Mouse (Mus musculus): ENCODE measurements around the gene Rnft1. TPM values are rescaled to one million over a fixed set of nuclear protein-coding genes. Genes with fewer than 3 reads are reported as not detected.
A peak's percentile ranks its signal among the peaks of the same experiment; 100 is the strongest.

Gene Rnft1
- polyA plus RNA-seq, 1 experiment from 2014 or later = 38.6 TPM

DNA sequence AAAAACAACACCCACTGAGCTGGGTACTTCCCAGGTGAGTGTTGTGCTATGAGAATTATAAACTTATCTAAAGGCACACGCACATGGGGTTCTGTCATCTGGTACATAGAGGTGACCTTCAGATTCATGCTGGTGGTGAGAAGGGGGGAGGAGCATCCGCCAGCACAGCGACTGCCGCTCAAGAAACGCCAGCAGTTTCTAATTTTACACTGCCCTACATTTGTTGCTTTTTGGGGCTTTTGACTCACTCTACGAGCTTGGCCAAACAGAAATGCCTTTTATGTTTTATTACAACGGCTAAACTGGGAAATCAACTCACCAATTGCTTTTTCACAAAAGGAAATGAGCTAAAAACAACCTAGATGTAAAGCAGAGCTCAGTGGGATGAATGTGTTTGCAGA is 11.7 kb upstream of the Rnft1 start:
- H3K4me2 ChIP-seq = peak overlapping the region; percentile 52
- ATAC-seq (ENCODE audit: insufficient number of reproducible peaks, insufficient read depth, low FRiP score, low TSS enrichment, low read depth) = no peak
- no peaks in the 10 kb centered on the region for H3K9me3 ChIP-seq
- WGBS = 11% methylated on average over 7 of the region's 7 CpGs
- H3K4me3 ChIP-seq = peak overlapping the region; percentile 14
- no peaks in the 10 kb centered on the region for H3K27me3 ChIP-seq
- H3K9ac ChIP-seq = 0 out of 2 replicates have a peak overlapping the region, but pooled peaks have one; percentile 36
- peaks cover 15% of the 10 kb centered on the region; the same call in 1 of the 2 replicates for H3K4me1 ChIP-seq
- H3K36me3 ChIP-seq = no peaks in the 10 kb centered on the region
- peak overlapping the region; percentile 76 for H3K27ac ChIP-seq

DNA sequence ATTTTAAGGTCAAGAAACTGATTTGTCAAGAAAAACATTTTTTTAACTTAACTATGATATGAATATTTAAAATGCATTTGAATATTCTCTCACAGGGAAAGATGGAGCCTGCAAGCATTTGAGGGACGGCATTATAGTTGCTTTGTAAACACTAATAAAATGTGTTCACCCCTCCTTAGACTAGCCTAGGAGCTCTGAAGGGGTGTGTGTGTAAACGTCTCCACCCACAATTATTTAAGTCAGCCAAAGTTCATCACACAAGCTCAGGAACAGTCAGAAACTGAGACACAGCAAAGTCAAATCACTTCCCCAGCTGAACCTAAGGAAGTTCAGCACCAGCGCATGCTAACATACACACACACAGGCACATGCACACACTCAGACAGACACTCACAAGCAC is 10.9 kb upstream of the Rnft1 start:
- no peak overlapping the region for H3K9ac ChIP-seq
- H3K4me1 ChIP-seq = peaks cover 15% of the 10 kb centered on the region; the same call in 1 of the 2 replicates
- H3K27me3 ChIP-seq = no peaks in the 10 kb centered on the region
- H3K36me3 ChIP-seq = no peaks in the 10 kb centered on the region
- H3K4me2 ChIP-seq = peak overlapping the region; percentile 52
- H3K4me3 ChIP-seq = peak overlapping the region; percentile 14; the same call in 1 of the 2 replicates
- ATAC-seq (ENCODE audit: insufficient number of reproducible peaks, insufficient read depth, low FRiP score, low TSS enrichment, low read depth) = no peak
- H3K9me3 ChIP-seq = no peaks in the 10 kb centered on the region
- peak overlapping the region; percentile 76; the same call in 1 of the 2 replicates for H3K27ac ChIP-seq
- 38% methylated on average over 3 of the region's 3 CpGs for WGBS

DNA sequence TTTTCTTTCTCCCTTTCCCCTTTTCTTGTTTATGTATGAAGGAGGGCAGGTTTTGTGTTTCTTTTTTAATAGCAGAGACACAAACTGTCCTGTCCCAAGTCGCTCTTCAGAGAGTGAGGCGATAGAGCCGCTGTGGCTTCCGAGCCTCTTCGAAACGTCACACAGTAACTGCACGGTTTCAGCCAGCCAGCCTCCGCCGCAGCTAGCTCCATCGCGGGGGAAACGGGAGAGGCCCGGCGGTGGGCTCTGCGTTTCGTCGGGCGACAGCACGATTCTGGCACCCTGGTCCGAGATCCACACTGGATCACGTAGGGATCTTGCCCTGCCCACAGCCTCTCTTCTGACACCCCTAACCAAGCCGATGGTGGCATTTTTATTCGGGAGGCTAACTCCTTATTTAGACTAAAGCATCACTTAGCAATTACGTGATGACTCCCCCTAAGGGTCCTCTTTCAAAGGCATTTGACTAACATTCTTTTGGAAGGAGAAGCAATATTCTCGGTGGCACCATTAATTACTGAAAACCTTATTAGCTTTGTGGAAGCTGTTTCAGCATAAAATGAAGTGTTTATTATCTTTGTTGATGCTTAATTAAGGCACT is 553 bp downstream of the Rnft1 start:
- peak overlapping the region; percentile 72 for H3K4me2 ChIP-seq
- WGBS = under 1% methylated on average over 25 of the region's 25 CpGs
- H3K4me3 ChIP-seq = peak overlapping the region; percentile 73
- peaks cover 12% of the 10 kb centered on the region for H3K36me3 ChIP-seq
- H3K27ac ChIP-seq = peak overlapping the region; percentile 88
- peaks cover 9% of the 10 kb centered on the region for H3K4me1 ChIP-seq
- no peaks in the 10 kb centered on the region for H3K27me3 ChIP-seq
- no peaks in the 10 kb centered on the region for H3K9me3 ChIP-seq
- peak overlapping the region; percentile 87 for H3K9ac ChIP-seq
- no peak for ATAC-seq (ENCODE audit: insufficient number of reproducible peaks, insufficient read depth, low FRiP score, low TSS enrichment, low read depth)

DNA sequence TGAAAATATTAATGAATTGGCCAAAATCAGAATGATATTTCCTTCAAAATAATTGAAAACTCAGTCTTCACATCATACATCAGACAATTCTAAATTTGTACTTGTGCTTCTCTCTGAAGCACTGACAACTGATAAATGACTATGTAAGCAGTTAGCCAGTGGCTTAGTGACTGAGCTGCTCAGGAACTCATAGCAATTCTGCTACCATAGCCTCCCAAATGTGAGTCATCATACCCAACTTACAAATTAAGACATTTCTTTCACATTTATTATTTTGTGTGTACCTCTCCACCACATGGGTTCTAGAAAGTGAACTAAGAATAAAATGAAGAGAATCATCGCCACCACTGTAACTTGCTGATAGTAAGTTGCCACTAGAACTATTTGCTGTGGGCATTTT is 6.3 kb downstream of the Rnft1 start:
- Histone ChIP-seq H3K36me3 (peaks cover 39% of the 10 kb centered on the region), H3K9me3 (no peaks in the 10 kb centered on the region), H3K4me1 (peaks cover 5% of the 10 kb centered on the region), H3K4me2 (no peak overlapping the region), H3K27ac (no peak overlapping the region), H3K4me3 (no peak overlapping the region), H3K9ac (no peak overlapping the region), H3K27me3 (no peaks in the 10 kb centered on the region)
- no peak for ATAC-seq (ENCODE audit: insufficient number of reproducible peaks, insufficient read depth, low FRiP score, low TSS enrichment, low read depth)
- WGBS = 92% methylated on average over 1 of the region's 1 CpGs

DNA sequence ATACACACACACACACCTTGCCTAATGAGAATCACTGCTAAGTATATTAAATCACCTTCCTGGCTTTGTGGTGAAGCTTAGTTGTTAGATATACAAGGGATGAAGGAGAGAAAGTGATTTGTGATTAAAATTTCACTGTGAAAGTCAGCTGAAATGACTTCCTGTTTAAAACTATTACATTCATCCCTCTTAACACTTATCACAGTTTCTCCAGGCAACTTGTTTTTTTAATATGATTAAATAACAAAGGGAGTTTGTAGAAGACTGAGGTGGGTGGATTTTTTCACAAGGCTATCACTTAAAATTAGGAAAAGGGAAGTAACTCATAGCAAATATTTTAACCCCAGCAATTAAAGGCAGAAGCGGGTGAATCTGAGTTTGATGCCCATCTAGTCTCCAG is 12.9 kb downstream of the Rnft1 start:
- H3K4me2 ChIP-seq = no peak overlapping the region
- H3K4me1 ChIP-seq = no peaks in the 10 kb centered on the region
- peaks cover 35% of the 10 kb centered on the region for H3K36me3 ChIP-seq
- no peak overlapping the region for H3K4me3 ChIP-seq
- no peaks in the 10 kb centered on the region for H3K27me3 ChIP-seq
- ATAC-seq (ENCODE audit: insufficient number of reproducible peaks, insufficient read depth, low FRiP score, low TSS enrichment, low read depth) = no peak
- H3K9me3 ChIP-seq = no peaks in the 10 kb centered on the region
- no peak overlapping the region for H3K9ac ChIP-seq
- whole genome bisulfite sequencing = 86% methylated on average over 1 of the region's 1 CpGs
- no peak overlapping the region for H3K27ac ChIP-seq

DNA sequence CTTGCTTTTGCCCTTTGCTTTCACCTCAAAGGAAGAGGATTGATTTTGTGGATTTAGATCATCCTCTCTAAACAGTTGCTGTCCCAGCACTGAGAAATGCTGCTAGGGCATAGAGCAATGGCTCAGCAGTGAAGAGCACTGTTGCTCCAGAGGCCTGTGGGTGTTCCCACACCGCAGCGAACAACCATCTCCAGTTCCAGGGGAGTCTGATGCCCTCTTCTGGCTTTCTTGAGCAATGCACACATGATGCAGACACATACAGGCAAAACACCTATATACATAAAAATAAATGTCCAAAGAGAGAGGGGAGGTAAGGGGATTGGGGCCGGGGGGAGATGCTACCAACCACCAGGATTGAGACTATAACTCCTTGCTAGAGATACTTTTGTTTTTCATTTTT is 13.5 kb downstream of the Rnft1 start:
- Histone ChIP-seq H3K4me1 (no peaks in the 10 kb centered on the region), H3K4me2 (no peak overlapping the region), H3K36me3 (peaks cover 34% of the 10 kb centered on the region), H3K27me3 (no peaks in the 10 kb centered on the region), H3K4me3 (no peak overlapping the region), H3K9ac (no peak overlapping the region), H3K27ac (no peak overlapping the region), H3K9me3 (no peaks in the 10 kb centered on the region)
- 73% methylated on average over 3 of the region's 3 CpGs for WGBS
- no peak for ATAC-seq (ENCODE audit: insufficient number of reproducible peaks, insufficient read depth, low FRiP score, low TSS enrichment, low read depth)

DNA sequence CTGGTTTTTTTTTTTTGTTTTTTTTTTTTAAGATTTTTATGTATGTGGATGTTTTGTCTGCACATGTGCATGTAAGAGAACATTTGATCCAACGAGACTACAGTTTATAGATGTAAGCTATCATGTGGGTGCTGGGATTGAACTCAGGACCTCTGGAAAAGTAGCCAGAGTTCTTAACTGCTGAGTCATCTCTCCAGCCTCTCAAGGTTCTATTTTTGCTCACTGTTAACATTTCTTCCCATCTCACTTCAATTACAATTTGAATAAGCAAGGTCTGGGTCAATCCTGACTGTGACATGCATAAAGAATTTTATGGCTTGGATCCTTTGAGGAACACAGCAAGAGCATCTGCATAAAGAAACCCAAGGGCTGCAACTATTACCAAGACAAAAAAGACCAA is 16.3 kb downstream of the Rnft1 start:
- H3K9ac ChIP-seq = no peak overlapping the region
- no peaks in the 10 kb centered on the region for H3K27me3 ChIP-seq
- H3K4me2 ChIP-seq = no peak overlapping the region
- H3K9me3 ChIP-seq = no peaks in the 10 kb centered on the region
- no peaks in the 10 kb centered on the region for H3K4me1 ChIP-seq
- no peak overlapping the region for H3K27ac ChIP-seq
- ATAC-seq (ENCODE audit: insufficient number of reproducible peaks, insufficient read depth, low FRiP score, low TSS enrichment, low read depth) = no peak
- peaks cover 52% of the 10 kb centered on the region for H3K36me3 ChIP-seq
- 84% methylated on average over 1 of the region's 1 CpGs for WGBS
- H3K4me3 ChIP-seq = no peak overlapping the region

DNA sequence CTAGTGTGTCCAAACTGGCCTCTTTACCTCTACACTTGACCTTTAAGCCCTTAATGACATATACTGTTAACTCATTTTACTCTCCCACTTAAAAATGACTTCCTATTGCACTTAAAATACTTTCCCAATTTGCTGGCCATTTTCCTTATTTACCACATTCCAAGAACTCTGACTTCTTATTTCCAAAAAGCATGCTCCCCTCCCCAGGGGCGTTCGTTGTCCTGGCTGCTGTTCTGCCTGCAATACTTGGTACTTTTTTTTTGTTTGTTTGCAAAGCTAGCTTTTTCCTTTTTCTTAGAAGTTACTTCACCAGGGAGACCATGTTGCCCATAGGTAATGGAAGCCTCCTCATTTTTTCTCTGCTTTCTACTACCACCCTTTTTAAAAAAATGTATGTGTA is 18.7 kb downstream of the Rnft1 start:
- Histone ChIP-seq H3K4me1 (no peaks in the 10 kb centered on the region), H3K36me3 (peaks cover 55% of the 10 kb centered on the region), H3K27ac (no peak overlapping the region), H3K27me3 (no peaks in the 10 kb centered on the region), H3K4me2 (no peak overlapping the region), H3K4me3 (no peak overlapping the region), H3K9me3 (no peaks in the 10 kb centered on the region), H3K9ac (no peak overlapping the region)
- WGBS = 92% methylated on average over 2 of the region's 2 CpGs
- no peak for ATAC-seq (ENCODE audit: insufficient number of reproducible peaks, insufficient read depth, low FRiP score, low TSS enrichment, low read depth)

DNA sequence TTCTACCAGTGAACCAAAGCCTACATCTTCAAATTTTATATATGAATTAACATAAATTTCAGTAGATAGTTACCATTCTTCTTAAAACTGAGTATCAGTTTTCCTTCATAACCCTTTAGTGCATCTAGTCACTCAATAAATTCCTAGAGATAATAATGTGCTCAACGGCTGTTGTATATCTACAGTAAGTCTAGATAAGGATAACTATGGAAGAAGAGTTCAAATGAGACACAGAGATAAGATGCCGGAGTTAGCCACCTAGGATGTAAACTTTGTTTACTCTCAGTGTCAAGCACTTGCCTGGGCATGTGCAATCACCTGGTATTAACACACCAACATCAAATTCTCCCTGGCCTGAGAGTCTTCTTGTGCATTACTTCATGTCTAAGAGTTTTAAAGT is 22.9 kb downstream of the Rnft1 start:
- Histone ChIP-seq H3K4me2 (no peak overlapping the region), H3K36me3 (peaks cover 82% of the 10 kb centered on the region), H3K9ac (no peak overlapping the region), H3K9me3 (no peaks in the 10 kb centered on the region), H3K4me3 (no peak overlapping the region), H3K27me3 (no peaks in the 10 kb centered on the region), H3K4me1 (no peaks in the 10 kb centered on the region), H3K27ac (no peak overlapping the region)
- no peak for ATAC-seq (ENCODE audit: insufficient number of reproducible peaks, insufficient read depth, low FRiP score, low TSS enrichment, low read depth)
- WGBS = 89% methylated on average over 2 of the region's 2 CpGs

DNA sequence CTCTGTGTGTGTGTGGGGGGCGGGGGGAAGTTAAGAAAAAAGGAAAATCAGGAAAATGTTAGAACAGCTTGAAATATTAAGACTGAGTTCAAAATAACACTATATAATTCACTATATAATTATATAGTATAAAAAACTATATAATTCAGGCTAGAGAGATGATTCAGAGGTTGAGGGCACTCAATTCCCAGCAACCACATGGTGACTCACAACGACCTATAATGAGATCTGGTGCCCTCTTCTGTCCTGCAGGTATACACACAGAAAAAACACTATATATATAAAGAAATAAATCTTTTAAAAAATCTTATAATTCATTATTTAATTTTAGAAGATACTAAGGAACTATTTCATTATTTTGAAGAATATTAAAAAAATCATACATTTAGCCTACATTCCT is 23.5 kb downstream of the Rnft1 start:
- Histone ChIP-seq H3K4me2 (no peak overlapping the region), H3K4me3 (no peak overlapping the region), H3K9me3 (no peaks in the 10 kb centered on the region), H3K27ac (no peak overlapping the region), H3K27me3 (no peaks in the 10 kb centered on the region), H3K9ac (no peak overlapping the region), H3K36me3 (peaks cover 83% of the 10 kb centered on the region), H3K4me1 (no peaks in the 10 kb centered on the region)
- ATAC-seq (ENCODE audit: insufficient number of reproducible peaks, insufficient read depth, low FRiP score, low TSS enrichment, low read depth) = no peak
- 86% methylated on average over 2 of the region's 2 CpGs for WGBS

DNA sequence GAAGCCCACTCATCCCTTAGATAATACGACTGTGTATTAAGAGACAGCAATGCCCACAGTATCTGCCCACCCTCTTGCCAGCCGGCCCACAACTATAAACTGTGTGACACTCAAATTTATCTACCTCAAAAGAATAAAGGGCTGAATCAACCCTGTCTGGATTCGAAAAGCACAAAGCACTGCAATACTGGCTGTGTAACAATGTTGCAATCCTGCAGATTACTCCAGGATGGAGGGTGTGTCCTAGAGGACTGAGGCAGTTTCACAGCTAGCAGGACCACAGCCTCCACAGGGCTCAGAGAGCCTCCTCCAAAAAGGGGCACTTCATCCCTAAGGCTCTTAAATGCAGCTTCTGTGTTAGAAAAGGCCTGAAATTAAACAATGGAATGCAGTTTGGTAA is 32.2 kb downstream of the Rnft1 start:
- H3K27ac ChIP-seq = no peak overlapping the region
- H3K4me1 ChIP-seq = no peaks in the 10 kb centered on the region
- H3K4me2 ChIP-seq = no peak overlapping the region
- no peak overlapping the region for H3K9ac ChIP-seq
- WGBS = 88% methylated on average over 3 of the region's 3 CpGs
- H3K4me3 ChIP-seq = no peak overlapping the region
- no peaks in the 10 kb centered on the region for H3K9me3 ChIP-seq
- peaks cover 69% of the 10 kb centered on the region for H3K36me3 ChIP-seq
- no peak for ATAC-seq (ENCODE audit: insufficient number of reproducible peaks, insufficient read depth, low FRiP score, low TSS enrichment, low read depth)
- H3K27me3 ChIP-seq = no peaks in the 10 kb centered on the region

DNA sequence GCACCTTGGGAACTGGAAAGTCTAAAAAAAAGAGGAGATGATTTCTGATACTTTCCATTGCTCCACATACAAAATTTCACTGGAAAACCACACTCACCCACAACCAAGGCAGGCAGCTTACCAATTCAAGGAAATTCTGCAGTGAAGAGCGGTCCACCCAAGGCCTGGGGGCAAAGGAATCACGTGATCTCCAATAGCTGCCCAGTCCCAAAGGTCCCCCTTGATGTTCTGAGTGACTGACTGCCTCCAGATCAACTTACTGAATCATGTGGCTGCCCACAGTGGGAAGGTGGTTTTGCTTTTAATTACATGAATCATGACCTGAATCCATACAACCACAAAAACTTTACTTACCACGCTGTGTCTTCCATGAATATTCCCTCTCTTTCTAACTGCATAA is 32.8 kb downstream of the Rnft1 start:
- no peak overlapping the region for H3K27ac ChIP-seq
- H3K9me3 ChIP-seq = no peaks in the 10 kb centered on the region
- no peaks in the 10 kb centered on the region for H3K4me1 ChIP-seq
- H3K9ac ChIP-seq = no peak overlapping the region
- H3K4me2 ChIP-seq = no peak overlapping the region
- WGBS = 66% methylated on average over 3 of the region's 3 CpGs
- H3K36me3 ChIP-seq = peaks cover 69% of the 10 kb centered on the region
- ATAC-seq (ENCODE audit: insufficient number of reproducible peaks, insufficient read depth, low FRiP score, low TSS enrichment, low read depth) = no peak
- H3K27me3 ChIP-seq = no peaks in the 10 kb centered on the region
- no peak overlapping the region for H3K4me3 ChIP-seq
